Mouse (Mus musculus) liver, adult 2 months (tissue): ENCODE data around the gene Dntt. TPM values are rescaled to one million over a fixed set of nuclear protein-coding genes. Genes with fewer than 3 reads are reported as not detected.

Source experiments
- DNase-seq: peaks from one replicate; pipeline ENCODE4 v3.0.0-alpha.2; 2011; ENCODE audit warnings: low read depth, low spot score; ENCODE audit errors: extremely low read depth
- H3K27ac ChIP-seq: fragments of 200-500 bp; replicated peaks from 2 replicates; pipeline ENCODE4 v1.5.1; 2012; ENCODE audit warnings: low read depth, mild to moderate bottlenecking, control low read depth, inconsistent platforms, low read length; ENCODE audit not compliant: insufficient read depth
- H3K27me3 ChIP-seq: fragments of 200-500 bp; 2 replicates; pipeline ENCODE4 v1.6.1; 2012; ENCODE audit warnings: mild to moderate bottlenecking, moderate library complexity, low read length, inconsistent platforms; ENCODE audit not compliant: control insufficient read depth, insufficient read depth
- H3K36me3 ChIP-seq: fragments of 200-500 bp; 2 replicates; pipeline ENCODE4 v1.6.1; 2012; ENCODE audit warnings: low read length, inconsistent platforms; ENCODE audit not compliant: control insufficient read depth, insufficient read depth
- H3K4me1 ChIP-seq: fragments of 200-500 bp; 2 replicates; pipeline ENCODE4 v1.6.1; 2011; ENCODE audit warnings: low read length; ENCODE audit not compliant: control insufficient read depth, insufficient read depth
- H3K4me3 ChIP-seq: fragments of 200-500 bp; 2 replicates; pipeline ENCODE4 v1.5.1; 2011; ENCODE audit warnings: low read depth, mild to moderate bottlenecking, control low read depth, low read length, moderate library complexity; ENCODE audit not compliant: insufficient read depth
- H3K79me2 ChIP-seq: fragments of 200-500 bp; 2 replicates; pipeline ENCODE4 v1.6.1; 2012; ENCODE audit warnings: inconsistent platforms, mild to moderate bottlenecking, low read length, moderate library complexity; ENCODE audit not compliant: control insufficient read depth, insufficient read depth
- H3K9ac ChIP-seq: fragments of 200-500 bp; 2 replicates; pipeline ENCODE4 v1.6.1; 2012; ENCODE audit warnings: low read depth, mild to moderate bottlenecking, control low read depth, inconsistent platforms, low read length
- CTCF ChIP-seq: fragments of 200-500 bp; IDR thresholded peaks from 2 replicates; pipeline ENCODE4 v1.5.1; 2011; ENCODE audit warnings: low read depth, low read length, control low read depth
- POLR2A ChIP-seq: fragments of 200-500 bp; IDR thresholded peaks from 2 replicates; pipeline ENCODE4 v1.6.1; 2011; ENCODE audit warnings: low read length, control low read depth; ENCODE audit not compliant: insufficient read depth; ENCODE audit errors: extremely low read depth
- WGBS: fragments of 180-500 bp; shearing (Covaris S2); methylation state at CpG from one replicate; pipeline ENCODE4 v1.1.7; 2018; 5-methylcytosine and 5-hydroxymethylcytosine counted together
- polyA plus RNA-seq: library from polyadenylated mRNA; depleted of rRNA; stranded (reverse); fragments of >200 nt; gene quantifications from 2 replicates; pipeline ENCODE4 v1.2.3, GENCODE M21; 2012
- total RNA-seq: library from RNA; depleted of rRNA; stranded (reverse); fragments of >200 nt; gene quantifications from 2 replicates; pipeline ENCODE4 v1.2.3, GENCODE M21; 2014

Dntt gene
- total and polyA plus RNA-seq, 2 experiments, result 0.39 to 1.4 TPM

- Histone ChIP-seq H3K27ac (no peak overlapping the region), H3K79me2 (no peaks in the 10 kb centered on the region), H3K4me1 (no peaks in the 10 kb centered on the region), H3K9ac (no peak overlapping the region), H3K36me3 (no peaks in the 10 kb centered on the region), H3K27me3 (no peaks in the 10 kb centered on the region), H3K4me3 (no peak overlapping the region)
- TF ChIP-seq POLR2A (no peak), CTCF (no peak)
- DNase-seq, result no peak
- WGBS, result 75% methylated on average over 7 of the region's 7 CpGs
Observed at GRCm38 (mm10) chr19:41039110-41039509, 10.0 kb downstream of the Dntt start.

- peak; percentile 94 for DNase-seq
- 19% methylated on average over 10 of the region's 10 CpGs for WGBS
- H3K4me3 ChIP-seq, result no peak overlapping the region
- peak overlapping the region; percentile 71 for H3K27ac ChIP-seq
- no peaks in the 10 kb centered on the region; the same call in 1 of the 2 replicates for H3K4me1 ChIP-seq
- no peak overlapping the region for H3K9ac ChIP-seq
- H3K36me3 ChIP-seq, result no peaks in the 10 kb centered on the region
- no peaks in the 10 kb centered on the region for H3K27me3 ChIP-seq
- TF ChIP-seq POLR2A, result no peak
- no peak for TF ChIP-seq CTCF
- H3K79me2 ChIP-seq, result no peaks in the 10 kb centered on the region
Observed at GRCm38 (mm10) chr19:41045091-41045770, 16.2 kb downstream of the Dntt start.

- Histone ChIP-seq H3K79me2 (no peaks in the 10 kb centered on the region), H3K27ac (peak overlapping the region; percentile 74), H3K4me3 (no peak overlapping the region), H3K9ac (no peak overlapping the region), H3K36me3 (no peaks in the 10 kb centered on the region), H3K27me3 (no peaks in the 10 kb centered on the region), H3K4me1 (peaks cover 5% of the 10 kb centered on the region)
- WGBS, result 61% methylated on average over 9 of the region's 9 CpGs
- peak; percentile 20 for DNase-seq
- TF ChIP-seq CTCF (no peak), POLR2A (no peak)
Observed at GRCm38 (mm10) chr19:41047437-41048186, 18.5 kb downstream of the Dntt start.

- TF ChIP-seq CTCF (no peak), POLR2A (no peak)
- Histone ChIP-seq H3K4me3 (no peak overlapping the region), H3K79me2 (no peaks in the 10 kb centered on the region), H3K27ac (peak overlapping the region; percentile 74), H3K36me3 (no peaks in the 10 kb centered on the region), H3K27me3 (no peaks in the 10 kb centered on the region), H3K9ac (no peak overlapping the region), H3K4me1 (peaks cover 7% of the 10 kb centered on the region)
- WGBS, result 17% methylated on average over 3 of the region's 3 CpGs
- peak; percentile 97 for DNase-seq
Observed at GRCm38 (mm10) chr19:41048187-41048559, 19.1 kb downstream of the Dntt start.

GRCm38 (mm10) chr19:41051714-41052113 is 22.6 kb downstream of the Dntt start:
- no peak for DNase-seq
- 88% methylated on average over 1 of the region's 1 CpGs for WGBS
- H3K79me2 ChIP-seq, result no peaks in the 10 kb centered on the region
- no peak for TF ChIP-seq POLR2A
- peak overlapping the region; percentile 42; the same call in 1 of the 2 replicates for H3K27ac ChIP-seq
- no peaks in the 10 kb centered on the region for H3K27me3 ChIP-seq
- peaks cover 7% of the 10 kb centered on the region for H3K4me1 ChIP-seq
- H3K36me3 ChIP-seq, result no peaks in the 10 kb centered on the region
- no peak overlapping the region for H3K9ac ChIP-seq
- no peak overlapping the region for H3K4me3 ChIP-seq

GRCm38 (mm10) chr19:41052247-41052646 is 23.2 kb downstream of the Dntt start:
- H3K27ac ChIP-seq, result peak overlapping the region; percentile 42
- DNase-seq, result peak; percentile 67
- H3K9ac ChIP-seq, result no peak overlapping the region
- H3K27me3 ChIP-seq, result no peaks in the 10 kb centered on the region
- TF ChIP-seq POLR2A (no peak), CTCF (no peak)
- no peak overlapping the region for H3K4me3 ChIP-seq
- peaks cover 7% of the 10 kb centered on the region for H3K4me1 ChIP-seq
- H3K36me3 ChIP-seq, result no peaks in the 10 kb centered on the region
- WGBS, result 25% methylated on average over 5 of the region's 5 CpGs
- no peaks in the 10 kb centered on the region for H3K79me2 ChIP-seq
